Mouse (Mus musculus) C2C12 (cell line): ENCODE measurements around the gene Tiam2.

Experiments used
- CEBPB ChIP-seq: IDR thresholded peaks from one replicate; pipeline ENCODE4 v1.6.1; 2011; ENCODE audit warnings: low read depth, mild to moderate bottlenecking, control low read depth, moderate library complexity
- CTCF ChIP-seq: IDR thresholded peaks from one replicate; pipeline ENCODE4 v1.5.1; 2011; ENCODE audit not compliant: control insufficient read depth, insufficient read depth, insufficient read length
- FOSL1 ChIP-seq: IDR thresholded peaks from one replicate; pipeline ENCODE4 v1.8.0; 2011; ENCODE audit warnings: mild to moderate bottlenecking, low read length; ENCODE audit not compliant: poor library complexity, insufficient read depth, severe bottlenecking
- MAX ChIP-seq: IDR thresholded peaks from one replicate; pipeline ENCODE4 v1.6.1; 2011; ENCODE audit warnings: mild to moderate bottlenecking, control low read depth
- MYOD1 ChIP-seq: IDR thresholded peaks from one replicate; pipeline ENCODE4 v1.6.1; 2011; ENCODE audit warnings: low read depth; ENCODE audit not compliant: control insufficient read depth, insufficient read length

DNA sequence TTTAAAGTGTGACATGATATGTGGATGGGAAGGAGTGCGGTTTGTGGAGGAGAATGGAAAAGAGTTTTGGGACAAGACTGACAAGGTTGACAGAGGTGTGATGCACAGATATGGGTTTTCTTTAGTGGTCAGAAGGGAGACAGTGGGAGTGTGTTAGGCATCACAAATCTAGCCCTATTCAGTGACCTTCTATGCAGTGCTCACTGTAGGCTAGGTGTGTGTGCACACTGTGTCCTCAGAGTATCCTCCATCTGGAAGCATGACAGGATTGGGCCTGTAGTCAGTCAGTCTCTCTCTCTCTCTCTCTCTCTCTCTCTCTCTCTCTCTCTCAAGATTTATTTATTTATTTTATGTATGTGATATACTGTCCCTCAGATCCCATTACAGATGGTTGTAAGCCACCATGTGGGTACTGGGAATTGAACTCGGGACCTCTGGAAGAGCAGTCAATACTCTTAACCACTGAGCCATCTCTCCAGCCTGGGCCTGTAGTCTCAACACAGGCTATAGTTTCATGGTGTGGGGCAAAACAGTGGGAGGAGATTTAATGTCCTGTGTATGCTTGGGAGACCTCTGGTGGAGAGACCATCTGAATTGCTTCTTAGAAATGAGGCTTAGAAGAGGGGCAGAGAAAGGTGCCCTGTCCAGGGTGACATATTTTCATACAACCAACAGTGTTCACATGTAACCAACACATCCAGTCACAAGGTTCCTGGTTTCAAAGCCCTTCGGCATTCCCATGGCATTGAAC is 107.3 kb downstream of the Tiam2 start:
- TF ChIP-seq FOSL1: no peak
- TF ChIP-seq CTCF: no peak
- TF ChIP-seq MAX: no peak
- TF ChIP-seq MYOD1: no peak
- no peak for TF ChIP-seq CEBPB
